Mouse (Mus musculus) lung, postnatal 0 days (tissue): ENCODE measurements around the gene Pmvk. TPM values are rescaled to one million over a fixed set of nuclear protein-coding genes. Genes with fewer than 3 reads are reported as not detected.
A peak's percentile ranks its signal among the peaks of the same experiment; 100 is the strongest.

Experiments
- ATAC-seq: fragments of 200-750 bp; cut with Nextera tagmentation; 2 replicates; pipeline ENCODE4 v1.8.0; 2017; ENCODE audit warnings: moderate library complexity
- DNase-seq: peaks from one replicate; pipeline ENCODE4 v3.0.0-alpha.2; 2016; ENCODE audit warnings: low spot score
- H3K27ac ChIP-seq: fragments of 300-500 bp; sonication (generic); 2 replicates; pipeline ENCODE4 v1.5.1; 2014; ENCODE audit warnings: antibody characterized with exemption, mild to moderate bottlenecking, low read length, mixed read lengths
- H3K27me3 ChIP-seq: fragments of 300-500 bp; sonication (generic); replicated peaks from 2 replicates; pipeline ENCODE4 v1.6.1; 2014; ENCODE audit warnings: low read length, mixed read lengths; ENCODE audit not compliant: insufficient read depth
- H3K36me3 ChIP-seq: fragments of 300-500 bp; sonication (generic); 2 replicates; pipeline ENCODE4 v1.6.1; 2014; ENCODE audit warnings: low read length, mixed read lengths; ENCODE audit not compliant: insufficient read depth
- H3K4me1 ChIP-seq: fragments of 300-500 bp; sonication (generic); 2 replicates; pipeline ENCODE4 v1.6.1; 2014; ENCODE audit warnings: antibody characterized with exemption, low read depth, low read length, mixed read lengths; ENCODE audit not compliant: insufficient read depth
- H3K4me2 ChIP-seq: fragments of 300-500 bp; sonication (generic); replicated peaks from 2 replicates; pipeline ENCODE4 v1.6.1; 2014; ENCODE audit warnings: low read depth, mild to moderate bottlenecking, low read length, moderate library complexity, mixed read lengths
- H3K4me3 ChIP-seq: fragments of 300-500 bp; sonication (generic); 2 replicates; pipeline ENCODE4 v1.5.1; 2014; ENCODE audit warnings: low read depth, low read length
- H3K9ac ChIP-seq: fragments of 300-500 bp; sonication (generic); replicated peaks from 2 replicates; pipeline ENCODE4 v1.6.1; 2014; ENCODE audit warnings: low read depth, mild to moderate bottlenecking
- H3K9me3 ChIP-seq: fragments of 300-500 bp; sonication (generic); 2 replicates; pipeline ENCODE4 v1.6.1; 2016; ENCODE audit warnings: low read length, mixed read lengths
- CTCF ChIP-seq: IDR thresholded peaks from 2 replicates; pipeline ENCODE4 v1.5.1; 2016; ENCODE audit warnings: antibody characterized with exemption, mild to moderate bottlenecking
- EP300 ChIP-seq: IDR thresholded peaks from 2 replicates; pipeline ENCODE4 v1.6.1; 2016; ENCODE audit warnings: antibody characterized with exemption, mild to moderate bottlenecking, control low read depth
- WGBS: fragments of 180-500 bp; shearing (Covaris S2); extraction: QIAGEN DNeasy Blood & Tissue Kit; methylation state at CpG from one replicate; pipeline ENCODE4 v1.1.7; 2014; 5-methylcytosine and 5-hydroxymethylcytosine counted together
- polyA plus RNA-seq: library from polyadenylated mRNA; unstranded; fragments of >200 nt; fragmentation: Nextera tagmentation; extraction: Ambion mirVana; gene quantifications from 2 replicates; pipeline ENCODE4 v1.2.1, GENCODE M21; 2015

Gene Pmvk
- polyA plus RNA-seq, 1 experiment from 2014 or later: 96.6 TPM

DNA sequence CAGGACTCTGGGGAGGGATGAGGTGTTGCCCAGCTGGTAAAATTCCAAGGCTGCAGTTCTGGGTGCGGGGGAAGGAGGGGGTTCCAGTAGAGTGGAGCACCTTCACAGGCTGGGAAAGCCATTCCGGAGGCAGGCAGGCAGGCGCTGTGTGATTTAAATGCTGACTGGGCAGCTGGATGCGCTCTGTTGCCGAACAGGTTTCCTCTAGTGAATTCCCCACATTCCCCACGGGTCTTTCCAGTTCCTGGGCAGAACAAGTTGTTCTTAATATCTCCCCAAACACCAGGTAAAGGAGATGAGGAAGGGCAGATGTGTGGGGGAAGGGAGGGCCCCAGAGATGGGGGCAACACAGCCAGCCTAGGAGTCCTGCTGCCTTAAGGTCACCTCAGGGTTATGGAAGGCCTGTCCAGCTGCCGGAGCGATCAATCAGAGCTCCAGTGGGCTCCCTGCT lies 38.4 kb downstream of the Pmvk start:
- 37% methylated on average over 8 of the region's 8 CpGs for WGBS
- Histone ChIP-seq H3K4me2 (no peak overlapping the region), H3K27ac (no peak overlapping the region), H3K36me3 (no peaks in the 10 kb centered on the region), H3K4me3 (no peak overlapping the region), H3K27me3 (no peaks in the 10 kb centered on the region), H3K9ac (no peak overlapping the region), H3K4me1 (peaks cover 3% of the 10 kb centered on the region; the same call in 1 of the 2 replicates), H3K9me3 (no peaks in the 10 kb centered on the region)
- DNase-seq (peak; percentile 56), ATAC-seq (peak; percentile 79)
- TF ChIP-seq CTCF (no peak), EP300 (peak; percentile 84)

DNA sequence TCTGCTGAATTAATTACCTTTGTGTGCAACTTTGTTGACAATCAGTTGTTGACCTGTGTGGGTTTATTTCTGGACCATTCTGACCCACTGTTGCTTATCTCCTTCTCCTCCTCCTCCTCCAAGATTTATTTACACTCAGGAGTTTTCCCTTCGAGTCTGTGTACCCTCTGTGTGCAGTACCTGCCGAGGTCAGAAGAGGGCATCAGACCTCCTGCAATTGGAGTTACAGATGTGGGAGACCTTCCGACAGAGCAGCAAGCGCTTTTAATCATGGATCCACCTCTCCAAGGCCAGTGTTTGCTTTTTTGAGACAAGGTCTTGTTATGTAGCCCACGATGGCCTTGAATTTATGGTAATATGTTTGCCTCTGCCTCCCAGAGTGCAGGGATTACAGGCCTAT lies 40.3 kb downstream of the Pmvk start:
- ATAC-seq (no peak), DNase-seq (no peak)
- no peak overlapping the region for H3K9ac ChIP-seq
- H3K27ac ChIP-seq: no peak overlapping the region
- H3K9me3 ChIP-seq: no peaks in the 10 kb centered on the region
- 87% methylated on average over 5 of the region's 5 CpGs for WGBS
- peaks cover 3% of the 10 kb centered on the region; the same call in 1 of the 2 replicates for H3K4me1 ChIP-seq
- H3K4me2 ChIP-seq: no peak overlapping the region
- no peak for TF ChIP-seq EP300
- peak; percentile 28 for TF ChIP-seq CTCF
- no peak overlapping the region for H3K4me3 ChIP-seq
- H3K36me3 ChIP-seq: no peaks in the 10 kb centered on the region
- no peaks in the 10 kb centered on the region for H3K27me3 ChIP-seq

- no peaks in the 10 kb centered on the region for H3K9me3 ChIP-seq
- H3K4me3 ChIP-seq: no peak overlapping the region
- no peak overlapping the region for H3K4me2 ChIP-seq
- no peaks in the 10 kb centered on the region for H3K27me3 ChIP-seq
- no peak overlapping the region for H3K27ac ChIP-seq
- H3K9ac ChIP-seq: no peak overlapping the region
- peaks cover 3% of the 10 kb centered on the region; the same call in 1 of the 2 replicates for H3K4me1 ChIP-seq
- ATAC-seq (no peak), DNase-seq (no peak)
- no peak for TF ChIP-seq EP300
- TF ChIP-seq CTCF: 0 out of 2 replicates have a peak, but pooled peaks have one; percentile 3
- 69% methylated on average over 3 of the region's 3 CpGs for WGBS
- no peaks in the 10 kb centered on the region for H3K36me3 ChIP-seq
These were observed 42.0 kb downstream of the Pmvk start for GRCm38 (mm10) chr3:89496366-89496765.

DNA sequence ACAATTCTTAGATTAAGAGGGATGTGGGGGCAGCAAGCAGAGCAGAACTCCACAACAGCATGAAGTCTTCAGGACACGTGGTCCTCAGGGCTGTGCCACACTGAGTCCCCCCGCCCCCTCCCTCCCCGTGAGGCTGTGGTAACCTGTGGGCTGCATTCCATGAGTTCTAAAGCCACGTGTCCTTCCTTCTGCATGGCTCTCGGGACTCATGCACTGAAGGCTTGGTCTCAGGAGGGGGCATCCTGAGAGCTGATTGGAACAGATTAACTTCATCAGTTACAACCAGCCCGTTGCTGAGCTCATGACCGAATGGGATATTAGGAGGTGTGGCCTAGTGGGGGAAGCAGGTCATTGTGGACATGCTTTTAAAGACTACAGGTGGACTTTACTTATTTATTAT lies 45.4 kb downstream of the Pmvk start:
- Histone ChIP-seq H3K4me3 (no peak overlapping the region), H3K27ac (no peak overlapping the region), H3K9ac (no peak overlapping the region), H3K9me3 (no peaks in the 10 kb centered on the region), H3K4me1 (no peaks in the 10 kb centered on the region), H3K27me3 (no peaks in the 10 kb centered on the region), H3K36me3 (no peaks in the 10 kb centered on the region), H3K4me2 (no peak overlapping the region)
- DNase-seq (no peak), ATAC-seq (no peak)
- TF ChIP-seq CTCF: no peak
- TF ChIP-seq EP300: no peak
- WGBS: 53% methylated on average over 7 of the region's 7 CpGs

DNA sequence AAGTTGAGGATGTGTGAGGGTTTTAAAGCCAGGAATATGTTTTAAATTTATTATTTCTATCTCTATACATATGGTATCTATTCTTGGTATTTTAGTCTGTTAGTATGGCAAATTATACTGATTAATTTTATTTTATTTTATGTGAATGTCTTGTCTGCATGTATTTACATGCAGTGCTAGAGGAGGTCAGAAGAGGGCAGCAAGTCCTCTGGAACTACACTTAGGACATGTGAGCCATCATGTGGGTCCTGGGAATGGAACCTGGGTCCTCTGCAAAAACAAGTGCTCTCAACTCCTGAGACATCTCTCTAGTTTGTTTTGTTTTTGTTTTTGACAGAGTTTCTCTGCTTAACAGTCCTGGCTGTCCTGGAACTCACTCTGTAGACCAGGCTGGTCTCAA lies 47.1 kb downstream of the Pmvk start:
- Histone ChIP-seq H3K36me3 (no peaks in the 10 kb centered on the region), H3K27me3 (no peaks in the 10 kb centered on the region), H3K4me3 (no peak overlapping the region), H3K9me3 (no peaks in the 10 kb centered on the region), H3K4me1 (no peaks in the 10 kb centered on the region), H3K27ac (no peak overlapping the region), H3K4me2 (no peak overlapping the region), H3K9ac (no peak overlapping the region)
- ATAC-seq (no peak), DNase-seq (no peak)
- TF ChIP-seq EP300 (no peak), CTCF (peak; percentile 44)

DNA sequence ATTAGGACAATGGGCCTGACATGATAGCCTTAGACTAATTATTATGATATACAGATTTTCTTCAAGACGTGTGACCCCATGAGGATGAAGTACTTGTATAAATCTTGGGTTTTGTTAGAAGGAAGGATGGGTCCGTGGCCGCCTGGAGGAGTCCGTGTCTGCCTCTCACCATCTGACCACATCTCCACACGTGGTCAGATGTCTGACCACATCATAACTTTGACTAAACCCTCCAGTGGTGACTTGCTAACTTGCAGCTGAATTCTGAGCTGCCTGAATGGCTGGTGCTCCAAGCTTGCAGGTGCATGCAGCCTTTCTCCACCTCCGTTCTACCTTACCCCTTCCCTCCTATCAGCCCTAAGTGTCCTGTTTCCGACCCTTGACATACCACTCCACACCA lies 48.2 kb downstream of the Pmvk start:
- 52% methylated on average over 7 of the region's 7 CpGs for WGBS
- ATAC-seq: no peak
- TF ChIP-seq EP300 (no peak), CTCF (no peak)
- no peak for DNase-seq
- H3K4me1 ChIP-seq: no peaks in the 10 kb centered on the region
- no peak overlapping the region for H3K4me3 ChIP-seq
- no peak overlapping the region for H3K4me2 ChIP-seq
- no peak overlapping the region for H3K9ac ChIP-seq
- H3K36me3 ChIP-seq: no peaks in the 10 kb centered on the region
- H3K9me3 ChIP-seq: no peaks in the 10 kb centered on the region
- H3K27ac ChIP-seq: no peak overlapping the region
- no peaks in the 10 kb centered on the region for H3K27me3 ChIP-seq

DNA sequence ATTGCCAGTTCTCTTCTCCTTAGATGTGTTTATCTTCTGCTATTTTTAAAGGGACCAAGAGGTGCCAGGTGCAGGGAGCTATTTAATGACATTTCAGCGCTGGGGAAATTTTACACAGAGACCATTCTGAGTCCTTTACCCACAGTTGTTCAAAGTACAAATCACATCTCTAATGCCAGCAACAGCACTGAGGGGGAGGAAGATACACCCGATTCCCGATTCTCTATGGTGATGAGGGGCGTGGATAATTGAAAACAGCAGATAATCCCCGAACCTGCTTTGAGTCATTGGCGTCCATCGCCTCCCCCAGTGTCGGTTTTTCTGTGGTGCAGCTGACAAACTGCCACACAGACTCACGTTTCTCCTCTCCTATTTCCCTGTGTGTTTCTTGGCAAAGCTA lies 53.7 kb downstream of the Pmvk start:
- no peaks in the 10 kb centered on the region for H3K4me1 ChIP-seq
- TF ChIP-seq CTCF (no peak), EP300 (no peak)
- ATAC-seq: no peak
- no peak overlapping the region for H3K4me2 ChIP-seq
- H3K9ac ChIP-seq: no peak overlapping the region
- peaks cover 13% of the 10 kb centered on the region; the same call in 1 of the 2 replicates for H3K27me3 ChIP-seq
- H3K27ac ChIP-seq: no peak overlapping the region
- H3K4me3 ChIP-seq: no peak overlapping the region
- WGBS: 41% methylated on average over 9 of the region's 9 CpGs
- H3K9me3 ChIP-seq: no peaks in the 10 kb centered on the region
- DNase-seq: no peak
- H3K36me3 ChIP-seq: no peaks in the 10 kb centered on the region
